Mouse (Mus musculus) megakaryocyte-erythroid progenitor cell, adult 5-6 weeks (primary cell): ENCODE data around the gene Spata33. TPM values are rescaled to one million over a fixed set of nuclear protein-coding genes. Genes with fewer than 3 reads are reported as not detected.
"Not testable (repeated sequence)": the region's sequence is repeated elsewhere in the genome, so short reads cannot be mapped to it uniquely, and the experiment has no call there.

Experiments used
- ATAC-seq: replicated peaks from 2 replicates; pipeline ENCODE4 v1.8.0; 2016; ENCODE audit warnings: mild to moderate bottlenecking, inconsistent platforms; ENCODE audit not compliant: severe bottlenecking, poor library complexity, low FRiP score, low TSS enrichment
- total RNA-seq, 2 experiments: library from RNA; stranded (forward) in 1 of 2; stranded (reverse) in 1 of 2; fragments of 200-1000, 215-1000 nt in 1 of 2; fragments of >200 nt in 1 of 2; fragmentation: Nextera tagmentation in 1 of 2; gene quantifications; 2 replicates each; pipeline ENCODE4 v1.2.3; 2014 to 2017

The Spata33 gene
- total RNA-seq, 2 experiments from 2014 or later, result 0.59 to 0.66 TPM

DNA sequence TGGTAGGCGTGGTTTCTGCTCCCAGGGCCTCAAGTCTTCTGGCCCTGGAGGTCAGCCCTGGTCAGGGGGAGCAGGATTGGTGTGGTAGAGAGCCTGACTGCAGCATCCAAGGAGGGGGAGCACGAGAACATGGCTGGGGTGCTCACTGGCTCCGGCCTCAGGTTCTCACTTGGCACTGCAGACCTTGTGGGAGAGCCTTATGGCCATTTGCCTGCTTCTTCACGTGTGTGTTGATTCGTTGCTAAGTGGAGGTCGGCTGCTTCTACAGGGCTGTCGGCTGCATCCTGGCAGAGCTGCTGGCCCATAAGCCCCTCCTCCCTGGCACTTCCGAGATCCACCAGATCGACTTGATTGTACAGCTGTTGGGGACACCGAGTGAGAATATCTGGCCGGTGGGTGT is 17.7 kb downstream of the Spata33 start:
- not testable (repeated sequence) for ATAC-seq

DNA sequence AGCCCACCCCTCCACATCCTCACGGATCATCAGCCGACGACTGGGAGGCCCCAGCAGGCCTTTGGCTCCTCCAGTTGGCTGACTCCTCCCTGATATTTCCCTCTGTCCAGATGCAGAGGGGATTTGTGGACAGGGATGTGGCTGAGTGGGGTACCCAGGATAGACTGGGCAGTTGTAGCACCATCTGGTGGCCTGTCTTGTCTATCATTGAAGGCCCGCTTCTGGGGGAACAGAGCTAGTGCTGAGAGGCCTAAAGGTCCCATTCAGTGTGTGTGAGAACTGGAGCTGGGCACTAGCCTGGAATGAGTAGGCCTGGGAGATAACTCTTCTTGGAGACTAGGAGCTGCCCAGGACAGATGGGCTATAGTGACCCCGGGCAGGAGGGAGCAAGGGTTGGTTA is 19.1 kb downstream of the Spata33 start:
- no peak for ATAC-seq

- ATAC-seq, result no peak
Measured at GRCm38 (mm10) chr8:123232553-123232952, 19.9 kb downstream of the Spata33 start.

DNA sequence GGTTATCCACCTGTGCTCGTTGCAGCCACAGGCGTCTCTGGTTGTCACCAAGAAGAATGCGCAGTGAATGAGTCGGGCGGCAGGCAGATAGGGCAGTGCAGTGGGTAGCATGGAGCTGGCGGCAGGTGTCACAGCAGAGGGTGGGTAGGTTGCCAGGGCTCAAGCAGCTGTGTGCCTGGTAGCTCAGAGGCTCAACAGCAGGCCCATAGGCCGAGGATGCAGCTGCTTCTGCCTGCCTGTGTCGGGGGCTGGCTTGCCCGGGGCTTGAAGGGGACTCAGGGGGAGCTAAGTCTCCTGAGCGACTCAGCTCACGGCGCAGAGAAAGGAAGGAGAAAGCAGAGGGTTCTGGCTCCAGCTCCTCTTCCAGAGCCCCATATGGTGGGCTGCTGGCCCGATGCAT is 20.7 kb downstream of the Spata33 start:
- no peak for ATAC-seq

GRCm38 (mm10) chr8:123233760-123234159 is 21.1 kb downstream of the Spata33 start:
- no peak for ATAC-seq

- ATAC-seq, result peak; percentile 5; the same call in 1 of the 2 replicates
Measured at GRCm38 (mm10) chr8:123234918-123235519, 22.4 kb downstream of the Spata33 start.

- ATAC-seq, result peak; percentile 87
Measured at GRCm38 (mm10) chr8:123235520-123236497, 23.2 kb downstream of the Spata33 start, which contains the start of gene Spata2l. TSS of gene Spata2l (minus strand) at chr8:123236233.

DNA sequence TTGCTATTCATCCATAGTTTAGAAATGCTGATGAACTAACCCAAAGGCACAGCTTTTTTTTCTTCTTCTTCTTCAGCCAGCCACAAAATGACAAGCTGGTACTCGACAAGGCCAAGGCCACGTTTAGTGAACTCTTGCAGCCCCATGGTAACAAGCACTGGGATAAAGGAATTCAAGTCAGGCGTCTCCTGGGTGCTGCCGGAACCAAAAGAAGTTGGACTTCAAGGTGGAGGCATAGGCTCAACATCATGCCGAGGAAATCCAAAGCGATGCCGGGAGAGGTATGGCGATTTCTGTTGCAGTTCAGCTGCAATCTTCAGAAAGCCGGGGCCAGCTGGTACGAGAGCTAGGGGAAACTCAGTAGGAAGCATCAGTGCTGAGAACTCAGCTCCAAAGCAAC is 26.8 kb downstream of the Spata33 start:
- no peak for ATAC-seq

- no peak for ATAC-seq
Measured at GRCm38 (mm10) chr8:123242107-123242923, 29.7 kb downstream of the Spata33 start.

DNA sequence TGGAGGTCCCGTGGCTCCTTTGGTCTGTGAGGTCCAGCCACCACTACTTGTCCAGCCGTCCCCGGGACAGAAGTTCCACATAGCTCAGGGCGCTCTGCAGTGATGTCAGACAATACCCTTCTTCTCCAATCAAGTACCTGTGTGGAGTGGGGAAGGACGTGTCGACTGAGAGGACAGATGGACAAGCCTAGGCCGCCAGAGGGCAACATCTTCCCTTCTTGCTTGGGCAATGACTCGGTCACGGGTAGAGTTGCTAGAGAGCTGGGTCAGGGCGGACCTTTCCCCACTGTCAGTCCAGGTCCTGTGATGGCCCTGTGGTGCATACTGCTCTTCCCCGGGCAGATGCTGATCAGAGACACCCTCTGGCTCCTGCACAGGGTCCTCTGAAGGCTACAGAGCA is 30.4 kb downstream of the Spata33 start:
- ATAC-seq, result no peak

- ATAC-seq, result no peak
Measured at GRCm38 (mm10) chr8:123244382-123244781, 31.8 kb downstream of the Spata33 start.

DNA sequence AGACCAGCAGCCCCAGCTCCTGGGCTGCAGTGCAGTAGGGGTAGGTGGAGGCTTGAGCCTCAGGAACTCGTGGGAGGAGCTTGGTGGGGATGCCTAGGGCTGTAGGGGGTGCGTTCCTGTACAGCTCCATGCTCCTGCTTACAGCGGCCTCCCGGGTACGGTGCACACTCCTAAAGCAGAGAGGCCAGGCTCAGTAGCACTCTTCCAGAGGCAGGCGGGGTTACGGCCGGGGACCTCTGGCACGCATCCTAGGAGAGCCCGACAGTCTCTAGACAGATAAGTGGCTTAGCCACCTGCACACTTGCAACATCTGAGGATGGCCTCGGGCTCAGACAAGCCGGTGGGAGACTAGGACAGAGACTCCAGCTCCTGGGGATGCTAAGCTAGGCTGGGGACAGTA is 32.9 kb downstream of the Spata33 start:
- no peak for ATAC-seq

DNA sequence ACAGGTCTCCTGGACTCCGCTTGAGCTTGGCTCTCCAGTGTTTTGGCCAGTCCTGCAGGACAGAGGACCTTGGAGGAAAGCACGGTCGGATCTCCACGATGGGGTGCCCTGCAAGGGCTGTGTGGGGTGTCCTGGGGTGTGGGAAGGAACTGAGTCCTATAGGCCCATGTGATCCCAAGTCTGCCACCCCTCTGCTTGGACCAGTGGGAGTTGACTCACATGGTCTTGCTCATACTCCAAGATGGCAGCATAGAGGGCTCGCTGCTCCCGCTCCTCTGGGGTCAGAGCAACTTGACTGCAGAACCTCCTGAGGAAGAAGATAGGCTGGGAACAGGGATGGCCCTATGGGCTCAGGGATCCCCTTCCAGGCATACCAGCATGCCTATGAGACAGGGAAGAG is 35.1 kb downstream of the Spata33 start:
- no peak for ATAC-seq

- ATAC-seq, result no peak
Measured at GRCm38 (mm10) chr8:123248596-123248995, 36.0 kb downstream of the Spata33 start.

DNA sequence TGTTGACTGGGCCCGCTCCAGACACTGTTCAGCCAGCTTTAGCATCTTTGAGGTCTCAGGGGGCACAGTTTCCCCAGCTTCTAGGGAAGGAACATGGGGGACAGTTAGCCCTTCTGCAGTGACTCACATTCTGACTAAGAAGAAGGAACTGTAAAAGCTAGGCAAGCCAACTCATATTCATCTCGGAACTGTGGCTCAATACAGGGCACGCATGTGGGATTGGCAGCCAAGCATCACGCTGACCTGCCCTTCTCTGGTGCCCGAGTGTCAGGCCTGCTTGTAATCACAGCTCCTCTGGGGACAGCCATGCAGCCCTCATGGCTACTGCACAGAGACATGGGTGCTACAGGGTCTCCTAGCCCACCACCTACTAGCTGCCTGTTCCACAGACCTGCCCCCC is 38.3 kb downstream of the Spata33 start:
- ATAC-seq, result no peak

DNA sequence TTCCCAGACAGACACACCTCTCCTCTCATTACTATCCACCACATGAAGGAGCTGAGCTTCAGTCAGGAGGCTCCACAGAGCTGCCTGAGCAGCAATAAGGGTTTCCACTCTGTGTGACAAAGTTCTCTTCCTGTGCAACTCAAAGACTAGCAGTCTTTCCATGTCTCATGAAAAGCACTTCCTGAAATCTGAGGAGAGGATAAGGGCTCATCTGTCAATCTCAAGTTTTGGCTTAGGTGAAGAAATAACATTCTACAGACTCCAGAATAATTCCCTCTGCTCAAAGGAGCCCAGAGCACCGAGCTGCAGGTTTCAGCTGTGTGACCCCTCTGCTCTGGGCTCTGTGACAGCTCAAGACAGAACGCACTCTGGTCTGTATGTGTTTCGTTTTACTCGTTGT is 40.3 kb downstream of the Spata33 start:
- ATAC-seq, result no peak

GRCm38 (mm10) chr8:123253451-123254098 is 40.9 kb downstream of the Spata33 start:
- no peak for ATAC-seq

- ATAC-seq, result peak; percentile 62
Measured at GRCm38 (mm10) chr8:123254099-123254885, 41.7 kb downstream of the Spata33 start, which contains the start of the genes Zfp276 and Vps9d1. TSS of gene Zfp276 (plus strand) at chr8:123254195. TSS of gene Vps9d1 (minus strand) at chr8:123254348.
